Mouse (Mus musculus) E14TG2a.4 (cell line): Measurements from ENCODE around the gene Spata5.

Experiments
- CTCF ChIP-seq: conservative IDR thresholded peaks from 2 replicates; pipeline ENCODE4 v1.5.1; 2014; ENCODE audit warnings: low read length
- NANOG ChIP-seq: IDR thresholded peaks from 2 replicates; pipeline ENCODE4 v1.6.1; 2014; ENCODE audit warnings: borderline replicate concordance, low read length, mixed read lengths

GRCm38 (mm10) chr3:37596519-37596918 lies 176.8 kb downstream of the Spata5 start:
- TF ChIP-seq CTCF (no peak), NANOG (no peak)
